Mouse (Mus musculus) gastrocnemius, adult 18-20 months (tissue): ENCODE measurements around the gene Sass6. TPM values are rescaled to one million over a fixed set of nuclear protein-coding genes. Genes with fewer than 3 reads are reported as not detected.
"Not testable (repeated sequence)": the region's sequence is repeated elsewhere in the genome, so short reads cannot be mapped to it uniquely, and the experiment has no call there.

Experiments
- DNase-seq: peaks from one replicate; pipeline ENCODE4 v3.0.0; 2021; ENCODE audit warnings: low spot score
- total RNA-seq, 2 experiments: library from RNA; stranded (reverse); gene quantifications; 2 replicates each; pipeline ENCODE4 v1.2.3; 2021

Gene Sass6
- total RNA-seq, 2 experiments from 2014 or later, result 1.6 to 2.0 TPM

DNA sequence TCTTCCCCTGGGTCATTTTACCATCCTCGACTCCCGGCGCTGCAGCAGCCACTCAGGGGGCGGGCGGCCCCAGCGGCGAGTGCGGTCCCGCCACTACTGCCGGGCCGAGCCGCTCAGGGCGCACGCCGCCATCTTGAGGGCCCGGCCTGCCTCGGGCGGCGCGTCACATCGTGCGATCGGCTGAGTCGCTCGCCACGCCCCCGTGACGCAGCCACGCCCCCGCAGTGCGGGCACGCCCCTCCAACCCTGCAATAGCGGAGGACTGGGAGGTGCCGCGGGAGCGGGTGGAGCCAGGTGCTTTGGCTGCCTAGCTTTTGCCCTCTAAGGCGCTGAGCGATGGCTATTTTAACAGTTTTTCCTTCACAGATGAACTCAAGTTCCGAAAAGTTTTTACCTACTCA is 67.7 kb downstream of the Sass6 start, which contains the start of gene Mfsd14a:
TSS of gene Mfsd14a (minus strand) at position 215 of the 401 bp plus-strand sequence.
- DNase-seq, result peak; percentile 99

GRCm38 (mm10) chr3:116664281-116664680 is 69.5 kb downstream of the Sass6 start:
- DNase-seq, result not testable (repeated sequence)

Other genes with a start within 250 kb of the Sass6 start
- 10 to 100 TPM in 1 of 2 experiments, 1 to 10 TPM in 1; 9.4 to 16.7 TPM for gene Cdc14a, start 170.9 kb upstream of the Sass6 start, total RNA-seq
- 10 to 100 TPM; 21.7 to 25.8 TPM for gene Rtca, start 86.8 kb upstream of the Sass6 start, total RNA-seq
- 10 to 100 TPM; 26.3 to 30.3 TPM for gene Dbt, start 81.9 kb upstream of the Sass6 start, total RNA-seq
- 10 to 100 TPM; 49.0 to 51.8 TPM for gene Lrrc39, start 32.0 kb upstream of the Sass6 start, total RNA-seq
- 1 to 10 TPM; 3.3 to 4.6 TPM for gene Trmt13, start 19.6 kb downstream of the Sass6 start, total RNA-seq
- 10 to 100 TPM; 10.5 to 11.0 TPM for gene Mfsd14a, start 67.7 kb downstream of the Sass6 start, total RNA-seq
- not detected for gene Gm43191, start 86.3 kb downstream of the Sass6 start, total RNA-seq
- gene Slc35a3, start 117.8 kb downstream of the Sass6 start, total RNA-seq, result 1 to 10 TPM; 6.2 to 6.5 TPM
- gene Agl, start 213.2 kb downstream of the Sass6 start, total RNA-seq, result 100 to 1,000 TPM; 606 to 681 TPM